Mouse (Mus musculus): Measurements from ENCODE around the gene Cacnb1. TPM values are rescaled to one million over a fixed set of nuclear protein-coding genes. Genes with fewer than 3 reads are reported as not detected.

Cacnb1 gene
- polyA plus RNA-seq, 1 experiment from 2014 or later: 6.3 TPM

DNA sequence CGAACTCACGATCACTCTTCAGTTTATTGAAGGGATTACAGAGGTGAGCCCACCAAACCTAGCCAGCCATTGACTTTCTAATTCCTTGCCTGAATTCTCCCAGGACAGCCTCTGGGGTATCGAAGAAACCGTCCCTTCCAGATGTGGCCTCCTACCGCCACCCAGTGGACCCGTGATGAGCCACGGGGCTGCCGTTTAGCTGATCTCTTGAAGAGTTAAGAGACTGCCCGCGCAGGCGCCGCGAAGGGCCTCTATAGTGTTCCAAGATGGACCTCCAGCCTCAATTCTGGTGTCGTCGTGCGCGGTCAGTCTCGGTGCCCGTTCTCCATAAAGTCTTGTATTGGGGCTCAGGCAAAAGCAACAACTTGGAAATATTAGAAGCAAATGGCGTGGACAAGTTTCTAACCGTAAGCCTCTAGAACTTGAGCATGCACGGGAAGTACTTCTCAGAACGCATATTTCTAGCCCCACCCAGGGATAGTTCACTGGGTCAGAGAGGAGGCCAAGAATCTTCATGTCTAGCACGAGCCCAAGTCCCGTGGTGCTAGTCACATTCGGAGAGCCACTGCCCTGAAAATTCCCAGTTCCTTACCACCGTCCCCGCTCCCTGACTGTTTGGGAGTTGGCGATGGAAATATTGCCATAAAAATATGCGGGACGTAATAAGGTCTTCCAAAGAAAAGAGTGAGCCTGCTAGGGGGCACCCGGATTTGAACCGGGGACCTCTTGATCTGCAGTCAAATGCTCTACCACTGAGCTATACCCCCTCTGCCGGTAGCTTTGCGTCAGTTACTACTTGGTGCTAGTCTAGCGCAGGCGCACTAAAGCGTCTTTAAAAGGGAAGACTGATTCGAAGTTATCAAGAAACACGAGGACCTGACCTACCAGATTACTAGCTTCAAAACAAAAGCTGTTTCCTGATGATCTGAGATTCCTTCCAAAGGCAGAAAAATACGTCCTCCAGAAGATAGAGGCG is 35.0 kb downstream of the Cacnb1 start:
- H3K27ac ChIP-seq (ENCODE audit: low read length): peak overlapping the region; percentile 94
- peaks cover 19% of the 10 kb centered on the region for H3K27me3 ChIP-seq (ENCODE audit: control insufficient read depth, insufficient read depth, low read length)
- WGBS: under 1% methylated on average over 42 of the region's 42 CpGs
- peak; percentile 79 for ATAC-seq (replicated peaks; ENCODE audit: extremely low read depth, insufficient read depth, low FRiP score)
- H3K4me3 ChIP-seq (ENCODE audit: low read length): peak overlapping the region; percentile 97
- H3K4me2 ChIP-seq (ENCODE audit: low read depth, low read length): peak overlapping the region; percentile 74
- H3K36me3 ChIP-seq (ENCODE audit: control insufficient read depth, insufficient read depth): no peaks in the 10 kb centered on the region
- peak overlapping the region; percentile 89 for H3K9ac ChIP-seq (ENCODE audit: low read length)
- no peaks in the 10 kb centered on the region for H3K9me3 ChIP-seq (replicated peaks; ENCODE audit: control insufficient read depth, low read length)
- H3K4me1 ChIP-seq (ENCODE audit: control insufficient read depth, insufficient read depth, low read length): peaks cover 16% of the 10 kb centered on the region

DNA sequence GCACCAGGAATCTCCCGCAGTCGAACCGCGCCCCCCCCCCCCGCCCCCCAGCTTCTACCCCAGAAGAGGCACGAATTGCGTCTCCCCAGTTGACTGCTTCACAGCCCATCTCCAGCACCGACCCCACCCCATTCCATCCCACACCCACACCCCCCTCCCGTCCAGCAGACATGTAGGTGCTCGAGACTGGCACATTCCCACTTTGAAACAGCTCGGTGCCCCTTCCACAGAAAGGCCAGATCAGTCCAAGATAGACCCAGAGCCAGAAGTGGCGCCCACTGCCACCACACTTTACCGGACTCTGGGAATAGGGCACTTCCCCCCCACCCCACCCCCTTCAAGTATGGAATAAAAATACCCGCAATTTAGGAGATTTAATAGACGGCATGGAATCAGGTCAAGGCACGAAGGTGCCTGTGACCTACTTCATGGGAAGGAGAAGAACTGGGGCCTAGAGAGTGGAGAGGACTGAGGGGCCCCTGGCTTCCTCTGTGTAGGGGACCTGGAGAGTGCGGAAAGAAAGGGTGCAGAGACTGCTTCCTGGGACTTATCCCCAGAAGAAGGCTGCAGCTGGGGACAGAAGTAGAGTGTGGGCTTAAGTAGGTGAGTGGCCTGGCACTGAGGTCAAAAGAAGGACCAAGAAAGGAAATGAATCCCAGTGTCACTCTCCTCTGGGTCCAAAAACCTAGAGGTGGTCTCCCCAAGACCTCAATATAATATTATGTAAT is 35.9 kb downstream of the Cacnb1 start:
- H3K27me3 ChIP-seq (ENCODE audit: control insufficient read depth, insufficient read depth, low read length): peaks cover 19% of the 10 kb centered on the region
- H3K9me3 ChIP-seq (replicated peaks; ENCODE audit: control insufficient read depth, low read length): no peaks in the 10 kb centered on the region
- H3K27ac ChIP-seq (ENCODE audit: low read length): no peak overlapping the region
- no peak for ATAC-seq (replicated peaks; ENCODE audit: extremely low read depth, insufficient read depth, low FRiP score)
- H3K4me2 ChIP-seq (ENCODE audit: low read depth, low read length): peak overlapping the region; percentile 74
- peak overlapping the region; percentile 97 for H3K4me3 ChIP-seq (ENCODE audit: low read length)
- peaks cover 16% of the 10 kb centered on the region for H3K4me1 ChIP-seq (ENCODE audit: control insufficient read depth, insufficient read depth, low read length)
- WGBS: 30% methylated on average over 15 of the region's 17 CpGs
- H3K36me3 ChIP-seq (ENCODE audit: control insufficient read depth, insufficient read depth): no peaks in the 10 kb centered on the region
- H3K9ac ChIP-seq (ENCODE audit: low read length): peak overlapping the region; percentile 76

DNA sequence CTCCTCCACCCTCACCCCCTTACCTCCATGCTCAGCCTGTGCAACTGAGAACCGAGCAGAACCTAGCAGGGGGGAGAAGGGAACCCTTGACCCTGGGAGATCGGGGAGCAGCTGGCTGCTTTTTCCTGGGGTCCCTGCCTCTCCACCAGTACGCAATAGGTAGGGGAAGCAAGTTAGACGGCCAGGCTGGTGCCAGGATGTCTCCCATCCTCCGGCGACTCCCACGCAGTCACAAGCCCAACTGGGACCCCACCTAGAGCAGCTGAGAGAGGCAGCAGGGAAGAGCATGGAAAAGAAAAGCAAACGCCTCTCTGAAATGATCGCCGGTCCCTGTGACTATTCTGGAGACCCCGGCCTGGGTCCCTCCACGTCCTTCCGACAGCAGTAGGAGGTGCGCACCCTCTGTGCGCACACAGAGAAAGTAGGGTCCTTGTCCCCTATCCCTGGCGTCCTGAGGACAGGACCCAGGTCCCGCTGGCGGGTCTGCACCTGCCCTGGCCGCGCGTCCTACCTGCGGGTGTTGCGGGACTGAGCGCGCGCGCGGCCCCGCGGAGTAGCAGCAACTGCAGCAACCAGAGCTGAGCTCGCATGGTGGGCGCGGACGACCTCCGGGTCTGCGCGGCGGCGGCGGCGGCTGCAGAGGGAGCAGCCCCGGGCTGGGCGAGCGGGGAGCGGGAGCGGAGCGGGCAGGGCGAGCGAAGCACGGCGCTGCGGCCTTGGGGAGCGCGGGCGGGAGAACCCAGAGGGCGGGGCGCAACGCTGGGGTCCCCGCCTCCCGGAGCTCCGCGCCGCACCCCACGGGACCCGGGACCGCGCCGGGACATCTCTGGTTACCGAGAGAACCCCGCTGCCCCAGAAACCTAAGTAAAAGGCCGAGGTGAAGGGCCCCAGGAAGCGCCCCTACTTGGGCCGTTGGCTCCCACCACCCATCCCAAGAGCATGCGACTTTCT is 36.8 kb downstream of the Cacnb1 start, which contains the start of gene Plxdc1:
Gene Plxdc1, minus strand, starts transcription at position 718 of the 951 bp plus-strand sequence.
- H3K9ac ChIP-seq (ENCODE audit: low read length): peak within 1 kb of the TSS; percentile 76
- no peaks in the 10 kb centered on the region for H3K36me3 ChIP-seq (ENCODE audit: control insufficient read depth, insufficient read depth)
- no peak for ATAC-seq (replicated peaks; ENCODE audit: extremely low read depth, insufficient read depth, low FRiP score)
- H3K27me3 ChIP-seq (ENCODE audit: control insufficient read depth, insufficient read depth, low read length): peaks cover 19% of the 10 kb centered on the region
- H3K9me3 ChIP-seq (replicated peaks; ENCODE audit: control insufficient read depth, low read length): no peaks in the 10 kb centered on the region
- H3K4me3 ChIP-seq (ENCODE audit: low read length): peak within 1 kb of the TSS; percentile 97
- peak within 1 kb of the TSS; percentile 74 for H3K4me2 ChIP-seq (ENCODE audit: low read depth, low read length)
- no peak within 1 kb of the TSS for H3K27ac ChIP-seq (ENCODE audit: low read length)
- 2% methylated on average over 68 of the region's 74 CpGs for WGBS
- H3K4me1 ChIP-seq (ENCODE audit: control insufficient read depth, insufficient read depth, low read length): peaks cover 16% of the 10 kb centered on the region

DNA sequence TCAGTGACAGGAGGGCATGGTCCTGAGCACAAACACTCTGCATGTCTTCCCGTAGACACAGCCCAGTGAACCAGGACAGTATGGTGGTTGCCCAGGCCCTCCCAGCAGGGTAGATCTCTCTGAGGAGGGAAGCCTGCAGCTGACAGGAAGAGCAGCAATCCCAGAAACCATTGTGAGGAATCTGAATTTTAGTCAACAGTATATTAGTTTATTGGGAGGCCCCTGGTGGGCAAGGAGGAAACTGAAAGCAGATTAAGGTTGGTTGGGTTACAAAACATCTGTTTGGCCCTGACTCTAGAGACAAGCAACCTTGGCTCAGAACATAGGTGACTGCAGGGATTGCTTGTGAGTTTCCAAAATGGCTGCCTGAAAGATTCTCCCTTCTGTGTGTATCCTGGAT is 38.9 kb downstream of the Cacnb1 start:
- Histone ChIP-seq H3K27ac (ENCODE audit: low read length) (no peak overlapping the region), H3K27me3 (ENCODE audit: control insufficient read depth, insufficient read depth, low read length) (peaks cover 19% of the 10 kb centered on the region), H3K4me2 (ENCODE audit: low read depth, low read length) (no peak overlapping the region), H3K4me1 (ENCODE audit: control insufficient read depth, insufficient read depth, low read length) (peaks cover 6% of the 10 kb centered on the region), H3K36me3 (ENCODE audit: control insufficient read depth, insufficient read depth) (no peaks in the 10 kb centered on the region), H3K9me3 (replicated peaks; ENCODE audit: control insufficient read depth, low read length) (no peaks in the 10 kb centered on the region), H3K9ac (ENCODE audit: low read length) (no peak overlapping the region), H3K4me3 (ENCODE audit: low read length) (no peak overlapping the region)
- no peak for ATAC-seq (replicated peaks; ENCODE audit: extremely low read depth, insufficient read depth, low FRiP score)
- WGBS: 69% methylated on average over 1 of the region's 1 CpGs

DNA sequence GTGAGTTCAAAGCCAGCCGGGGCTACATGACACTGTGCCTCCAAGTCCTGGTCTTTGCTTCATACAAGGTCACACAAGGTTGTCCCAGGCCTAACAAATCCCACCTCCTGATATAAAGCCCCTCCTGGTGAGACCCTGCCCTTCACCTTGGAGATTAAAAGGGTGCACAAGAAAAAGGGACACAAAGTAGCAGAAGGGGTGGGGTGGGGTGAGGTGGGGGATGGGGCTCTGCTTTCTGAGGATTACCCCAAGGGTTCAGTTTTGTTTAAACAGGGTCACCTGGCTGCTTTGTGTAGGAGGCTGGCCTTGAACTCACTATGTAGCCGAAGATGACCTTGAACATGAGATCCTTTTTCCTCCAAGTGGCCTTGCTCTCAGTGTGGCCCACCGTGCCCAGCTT is 39.3 kb downstream of the Cacnb1 start:
- WGBS: 82% methylated on average over 3 of the region's 3 CpGs
- no peak overlapping the region for H3K4me2 ChIP-seq (ENCODE audit: low read depth, low read length)
- peaks cover 19% of the 10 kb centered on the region for H3K27me3 ChIP-seq (ENCODE audit: control insufficient read depth, insufficient read depth, low read length)
- peaks cover 6% of the 10 kb centered on the region; the same call in 1 of the 2 replicates for H3K4me1 ChIP-seq (ENCODE audit: control insufficient read depth, insufficient read depth, low read length)
- H3K36me3 ChIP-seq (ENCODE audit: control insufficient read depth, insufficient read depth): no peaks in the 10 kb centered on the region
- no peak overlapping the region for H3K4me3 ChIP-seq (ENCODE audit: low read length)
- no peak overlapping the region for H3K9ac ChIP-seq (ENCODE audit: low read length)
- no peak overlapping the region for H3K27ac ChIP-seq (ENCODE audit: low read length)
- no peaks in the 10 kb centered on the region for H3K9me3 ChIP-seq (replicated peaks; ENCODE audit: control insufficient read depth, low read length)
- no peak for ATAC-seq (replicated peaks; ENCODE audit: extremely low read depth, insufficient read depth, low FRiP score)

DNA sequence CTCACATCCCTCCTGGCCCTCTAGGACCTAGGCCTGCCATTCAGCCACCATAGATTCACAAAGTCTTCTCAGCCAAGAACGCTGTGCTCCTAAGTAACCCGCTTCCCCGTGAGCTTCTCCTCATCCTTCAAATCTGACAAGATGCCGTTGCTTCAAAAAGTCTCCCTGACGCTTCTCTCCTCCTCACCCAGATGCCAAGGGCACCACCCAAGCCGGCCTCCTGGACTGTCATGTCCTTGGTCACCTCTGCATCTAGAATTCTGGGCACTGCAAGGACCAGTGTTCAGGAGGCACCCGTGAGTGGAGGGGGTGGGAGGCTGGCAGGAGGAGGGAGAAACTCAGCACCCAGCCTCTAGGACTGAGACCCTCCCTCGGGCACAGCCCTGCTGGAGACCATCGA is 40.1 kb downstream of the Cacnb1 start:
- Histone ChIP-seq H3K4me1 (ENCODE audit: control insufficient read depth, insufficient read depth, low read length) (peaks cover 6% of the 10 kb centered on the region; the same call in 1 of the 2 replicates), H3K4me2 (ENCODE audit: low read depth, low read length) (no peak overlapping the region), H3K27me3 (ENCODE audit: control insufficient read depth, insufficient read depth, low read length) (peaks cover 19% of the 10 kb centered on the region), H3K36me3 (ENCODE audit: control insufficient read depth, insufficient read depth) (no peaks in the 10 kb centered on the region), H3K27ac (ENCODE audit: low read length) (no peak overlapping the region), H3K4me3 (ENCODE audit: low read length) (no peak overlapping the region), H3K9me3 (replicated peaks; ENCODE audit: control insufficient read depth, low read length) (no peaks in the 10 kb centered on the region), H3K9ac (ENCODE audit: low read length) (no peak overlapping the region)
- 86% methylated on average over 9 of the region's 9 CpGs for WGBS
- no peak for ATAC-seq (replicated peaks; ENCODE audit: extremely low read depth, insufficient read depth, low FRiP score)

DNA sequence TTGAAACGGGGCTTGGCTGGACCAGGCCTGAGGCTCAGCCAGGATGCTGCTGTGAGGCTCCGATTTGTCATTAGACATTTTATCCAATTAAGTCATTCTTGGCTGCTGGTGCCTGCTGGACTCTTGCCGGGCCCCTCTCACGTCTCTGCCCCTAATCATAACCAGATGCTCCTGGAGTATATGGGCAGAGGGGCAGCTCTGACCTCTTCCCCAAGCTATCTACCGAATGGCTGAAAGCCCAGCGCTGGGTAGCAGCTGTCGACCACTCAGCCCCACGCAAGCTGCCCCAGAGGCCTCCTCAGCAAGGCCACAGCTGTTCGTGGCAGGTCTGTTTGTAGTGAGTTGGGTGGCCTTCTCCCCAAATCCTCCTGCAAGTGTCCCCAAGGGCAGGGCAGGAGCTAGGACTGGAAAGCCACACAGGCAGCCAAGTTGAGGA is 42.3 kb downstream of the Cacnb1 start:
- Histone ChIP-seq H3K27me3 (ENCODE audit: control insufficient read depth, insufficient read depth, low read length) (peaks cover 12% of the 10 kb centered on the region), H3K27ac (ENCODE audit: low read length) (no peak overlapping the region)
- 55% methylated on average over 9 of the region's 9 CpGs for WGBS

DNA sequence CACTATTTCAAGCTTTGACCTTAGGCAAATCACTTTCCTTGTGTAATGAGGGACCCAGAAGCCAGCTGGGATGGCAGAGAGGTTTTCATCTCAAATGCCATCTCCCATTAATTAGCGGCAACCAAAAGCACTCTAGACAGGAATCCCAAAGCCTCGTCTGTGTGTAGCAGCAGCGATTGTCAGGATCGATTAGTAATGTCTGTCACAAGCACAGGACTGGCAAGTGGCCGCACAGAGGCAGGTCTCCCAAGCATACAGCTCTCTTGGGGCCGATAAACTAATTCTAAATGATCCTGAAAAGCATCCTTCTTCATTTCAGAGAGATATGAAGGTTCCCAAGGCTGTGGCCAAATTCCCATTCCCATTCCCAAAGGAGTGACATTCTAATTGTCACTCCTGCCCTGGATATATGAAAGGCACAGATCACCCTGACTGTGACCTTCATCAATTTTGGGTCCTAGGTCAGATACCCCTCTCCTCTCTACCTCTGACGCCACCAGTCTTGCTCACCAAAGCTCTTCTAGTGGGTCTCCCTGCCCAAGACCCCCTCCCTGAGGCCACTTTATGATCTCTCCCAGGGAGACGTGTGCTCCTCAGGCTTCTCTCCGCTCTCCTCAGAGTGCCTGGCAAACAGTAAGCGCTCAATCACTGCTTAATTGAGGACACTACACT is 42.9 kb downstream of the Cacnb1 start:
- no peaks in the 10 kb centered on the region for H3K36me3 ChIP-seq (ENCODE audit: control insufficient read depth, insufficient read depth)
- H3K9me3 ChIP-seq (replicated peaks; ENCODE audit: control insufficient read depth, low read length): no peaks in the 10 kb centered on the region
- no peak overlapping the region for H3K4me2 ChIP-seq (ENCODE audit: low read depth, low read length)
- H3K4me1 ChIP-seq (ENCODE audit: control insufficient read depth, insufficient read depth, low read length): no peaks in the 10 kb centered on the region
- H3K9ac ChIP-seq (ENCODE audit: low read length): no peak overlapping the region
- H3K27me3 ChIP-seq (ENCODE audit: control insufficient read depth, insufficient read depth, low read length): peaks cover 6% of the 10 kb centered on the region
- no peak for ATAC-seq (replicated peaks; ENCODE audit: extremely low read depth, insufficient read depth, low FRiP score)
- 69% methylated on average over 10 of the region's 10 CpGs for WGBS
- H3K27ac ChIP-seq (ENCODE audit: low read length): no peak overlapping the region
- no peak overlapping the region for H3K4me3 ChIP-seq (ENCODE audit: low read length)

More for the DNA sequence above, 42.3 kb downstream of the Cacnb1 start:
- no peaks in the 10 kb centered on the region for H3K36me3 ChIP-seq (ENCODE audit: control insufficient read depth, insufficient read depth)
- no peaks in the 10 kb centered on the region for H3K4me1 ChIP-seq (ENCODE audit: control insufficient read depth, insufficient read depth, low read length)
- H3K4me3 ChIP-seq (ENCODE audit: low read length): no peak overlapping the region
- no peak; the same call in 1 of the 2 replicates for ATAC-seq (replicated peaks; ENCODE audit: extremely low read depth, insufficient read depth, low FRiP score)
- no peaks in the 10 kb centered on the region for H3K9me3 ChIP-seq (replicated peaks; ENCODE audit: control insufficient read depth, low read length)
- H3K9ac ChIP-seq (ENCODE audit: low read length): no peak overlapping the region
- no peak overlapping the region for H3K4me2 ChIP-seq (ENCODE audit: low read depth, low read length)
